Mouse (Mus musculus) cortical plate, adult 2 months (tissue): ENCODE data around the gene Ldlrad3. TPM values are rescaled to one million over a fixed set of nuclear protein-coding genes. Genes with fewer than 3 reads are reported as not detected.
A peak's percentile ranks its signal among the peaks of the same experiment; 100 is the strongest.

Source experiments
- H3K27ac ChIP-seq: fragments of 200-500 bp; 2 replicates; pipeline ENCODE4 v1.5.1; 2012; ENCODE audit warnings: low read length, control low read depth, inconsistent platforms; ENCODE audit not compliant: insufficient read depth
- H3K4me1 ChIP-seq: fragments of 200-500 bp; 2 replicates; pipeline ENCODE4 v1.6.1; 2011; ENCODE audit warnings: low read length; ENCODE audit not compliant: control insufficient read depth, insufficient read depth
- H3K4me3 ChIP-seq: fragments of 200-500 bp; 2 replicates; pipeline ENCODE4 v1.5.1; 2011; ENCODE audit warnings: mild to moderate bottlenecking, low read length, control low read depth; ENCODE audit not compliant: insufficient read depth
- CTCF ChIP-seq: fragments of 200-500 bp; IDR thresholded peaks from 2 replicates; pipeline ENCODE4 v1.5.1; 2011; ENCODE audit warnings: mild to moderate bottlenecking, control low read depth, low read length; ENCODE audit not compliant: insufficient read depth; ENCODE audit errors: extremely low read depth
- POLR2A ChIP-seq: fragments of 200-500 bp; IDR thresholded peaks from 2 replicates; pipeline ENCODE4 v1.6.1; 2011; ENCODE audit warnings: mild to moderate bottlenecking, low read length, control low read depth; ENCODE audit not compliant: insufficient read depth; ENCODE audit errors: extremely low read depth
- polyA plus RNA-seq: library from polyadenylated mRNA; depleted of rRNA; stranded (reverse); fragments of >200 nt; gene quantifications from 2 replicates; pipeline ENCODE4 v1.2.3, GENCODE M21; 2012

The Ldlrad3 gene
- polyA plus RNA-seq, 1 experiment, result 8.7 TPM

DNA sequence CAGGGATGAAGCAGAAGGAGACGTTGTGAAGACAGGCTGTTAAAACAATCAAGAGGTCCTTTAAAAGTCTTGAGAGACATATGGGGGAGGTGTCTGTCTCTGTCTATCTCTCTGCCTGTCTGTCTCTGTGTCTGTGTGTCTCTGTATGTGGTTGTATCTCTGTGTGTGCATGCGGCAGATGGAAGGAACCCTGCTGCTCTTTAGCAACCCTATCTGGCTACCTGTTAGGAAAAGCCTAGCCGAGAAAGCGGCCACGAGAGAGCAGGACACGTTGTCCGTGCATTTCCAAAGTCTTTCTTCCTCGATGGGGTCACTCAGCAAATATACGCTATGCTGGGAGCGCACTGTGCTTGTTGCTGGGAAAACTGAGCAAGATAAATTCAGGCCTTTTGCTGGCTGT is 93.6 kb downstream of the Ldlrad3 start:
- Histone ChIP-seq H3K4me3 (no peak overlapping the region), H3K4me1 (peaks cover 15% of the 10 kb centered on the region), H3K27ac (no peak overlapping the region)
- no peak for TF ChIP-seq POLR2A
- TF ChIP-seq CTCF, result no peak

DNA sequence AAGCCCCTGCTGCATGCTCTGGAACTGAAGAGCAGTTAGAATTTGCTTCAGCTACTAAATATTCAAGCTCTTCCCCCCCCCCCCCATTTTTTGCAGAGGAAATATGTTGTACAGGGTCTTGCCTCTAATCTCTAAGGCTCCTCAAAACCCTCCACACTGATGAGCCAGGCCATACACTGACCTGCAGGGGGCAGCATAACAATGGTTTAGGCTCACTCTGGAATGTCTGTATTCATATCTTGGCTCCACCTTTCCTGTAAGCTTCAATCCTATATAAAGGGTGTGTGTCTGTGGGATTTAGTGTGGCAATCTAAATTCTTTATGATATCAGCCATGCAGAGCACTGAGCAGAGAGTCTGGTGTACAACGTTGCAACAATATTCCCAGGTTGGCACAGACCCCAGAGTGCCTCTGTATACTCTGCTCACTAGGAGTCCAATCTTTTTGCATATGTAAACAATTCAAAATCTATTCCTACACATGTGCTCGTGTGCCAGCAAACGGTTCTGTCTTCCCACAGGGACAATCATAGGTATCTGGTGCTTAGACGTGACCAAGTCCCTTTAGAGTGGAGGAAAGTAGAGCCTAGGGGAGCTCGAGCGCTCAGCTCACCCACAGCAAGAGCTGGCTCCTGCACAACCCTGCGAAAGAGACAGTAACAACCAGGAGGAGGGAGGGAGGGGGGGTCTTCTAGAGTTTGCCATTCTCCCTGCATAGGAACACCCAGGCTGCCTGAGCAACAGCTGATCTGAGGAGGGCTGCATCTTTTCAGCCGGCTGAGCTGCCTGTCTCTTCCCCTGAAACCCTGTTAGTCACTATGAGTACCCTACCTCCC is 94.5 kb downstream of the Ldlrad3 start:
- H3K4me3 ChIP-seq, result no peak overlapping the region
- peaks cover 12% of the 10 kb centered on the region for H3K4me1 ChIP-seq
- H3K27ac ChIP-seq, result no peak overlapping the region
- TF ChIP-seq CTCF (peak; percentile 85), POLR2A (no peak)

DNA sequence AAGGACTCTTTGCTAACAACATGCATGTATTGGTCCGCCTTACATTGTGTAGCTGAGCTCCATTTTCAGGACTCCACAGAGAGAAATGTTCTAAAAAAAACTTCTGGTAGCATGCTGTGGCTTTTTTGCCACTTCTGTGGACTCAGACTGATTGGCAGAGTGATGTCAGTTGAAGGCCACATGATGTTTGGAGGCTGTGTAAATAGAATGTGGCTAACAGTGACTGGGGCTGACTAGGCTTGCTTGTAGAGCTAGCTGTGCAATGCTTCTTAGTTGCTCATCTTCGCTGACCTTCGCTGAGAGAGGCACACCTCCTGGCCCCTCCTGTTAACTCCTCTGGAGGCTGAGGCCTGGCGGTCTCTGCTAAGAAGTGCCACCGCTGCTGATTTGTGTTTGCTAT is 98.4 kb downstream of the Ldlrad3 start:
- TF ChIP-seq POLR2A, result no peak
- H3K27ac ChIP-seq, result no peak overlapping the region

DNA sequence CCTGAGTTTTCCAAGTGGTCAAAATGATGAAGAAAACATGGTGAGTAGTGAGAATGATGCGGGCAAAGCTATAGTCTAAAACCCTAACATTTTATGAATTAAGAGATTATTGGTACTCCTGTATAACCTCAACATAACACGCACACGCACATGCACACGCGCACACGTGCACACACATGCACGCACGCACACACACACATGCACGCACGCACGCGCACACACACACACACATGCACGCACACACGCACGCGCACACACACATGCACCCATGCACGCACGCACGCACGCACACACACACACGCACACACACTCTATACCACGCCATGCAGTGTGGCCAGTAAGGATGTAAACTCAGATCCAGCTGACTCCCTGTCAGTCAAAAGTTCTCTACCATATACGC is 99.6 kb downstream of the Ldlrad3 start:
- Histone ChIP-seq H3K27ac (no peak overlapping the region), H3K4me3 (no peak overlapping the region), H3K4me1 (no peaks in the 10 kb centered on the region)
- TF ChIP-seq POLR2A, result no peak
- TF ChIP-seq CTCF, result no peak

More for the DNA sequence above, 98.4 kb downstream of the Ldlrad3 start:
- H3K4me1 ChIP-seq, result peaks cover 3% of the 10 kb centered on the region; the same call in 1 of the 2 replicates
- no peak overlapping the region for H3K4me3 ChIP-seq

DNA sequence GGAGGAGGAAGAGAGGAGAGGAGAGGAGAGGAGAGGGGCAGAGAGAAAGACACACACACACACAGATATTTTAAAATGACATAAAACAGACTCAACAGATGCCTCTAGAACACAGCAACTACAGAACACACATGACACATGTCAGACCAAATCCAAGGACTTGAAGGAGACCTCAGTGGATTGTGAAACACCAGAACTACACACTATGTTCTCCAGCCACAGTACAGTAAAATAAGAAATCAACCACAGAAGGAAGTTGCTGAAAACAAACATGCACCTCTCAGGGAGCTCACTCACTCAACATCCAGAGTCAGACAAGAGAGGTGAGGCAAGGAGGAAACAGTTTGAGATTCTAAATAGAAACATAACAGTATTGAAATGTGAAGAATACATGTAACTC is 103.4 kb downstream of the Ldlrad3 start:
- H3K4me3 ChIP-seq, result no peak overlapping the region
- H3K27ac ChIP-seq, result no peak overlapping the region
- no peaks in the 10 kb centered on the region for H3K4me1 ChIP-seq
- TF ChIP-seq CTCF, result no peak
- no peak for TF ChIP-seq POLR2A

DNA sequence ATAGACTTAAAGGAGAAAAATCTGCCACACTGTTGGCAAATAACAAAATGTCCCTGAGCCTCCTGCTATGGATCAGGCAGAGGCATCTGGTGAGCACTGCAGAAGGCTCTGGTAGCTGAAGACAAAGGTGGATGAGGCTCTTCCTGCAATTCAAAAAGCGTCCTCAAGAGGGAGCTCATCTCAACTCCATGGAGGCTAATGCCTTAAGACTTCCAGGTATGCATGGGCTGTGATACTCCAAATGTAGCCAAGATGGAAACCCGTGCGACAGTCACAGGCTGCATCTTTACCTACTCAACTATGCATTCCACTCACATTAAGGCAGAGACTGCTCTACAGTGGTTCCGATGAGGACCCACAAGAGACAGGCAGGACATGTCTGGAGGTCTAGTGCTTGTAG is 108.6 kb downstream of the Ldlrad3 start:
- no peaks in the 10 kb centered on the region for H3K4me1 ChIP-seq
- H3K4me3 ChIP-seq, result no peak overlapping the region
- peak; percentile 80 for TF ChIP-seq CTCF
- TF ChIP-seq POLR2A, result no peak
- no peak overlapping the region for H3K27ac ChIP-seq

DNA sequence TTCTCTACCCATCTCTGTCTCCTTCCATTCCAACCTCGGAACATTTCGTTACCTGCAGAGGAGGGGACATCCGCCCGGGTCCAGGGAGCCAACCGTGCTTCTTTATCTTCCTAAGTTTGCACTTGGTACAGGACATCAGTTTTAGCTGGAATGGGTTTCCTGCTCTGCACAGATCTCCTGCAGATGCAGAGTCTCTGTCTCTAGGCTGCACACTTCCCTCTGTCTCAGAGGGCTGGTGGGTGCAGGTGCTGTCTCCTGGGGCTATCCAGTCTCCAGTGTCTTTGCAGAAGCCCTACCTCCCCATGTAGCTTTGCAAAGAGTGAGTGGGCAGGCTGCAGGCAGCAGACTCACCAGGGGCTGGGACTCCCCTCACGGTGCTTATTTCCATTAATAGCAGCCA is 109.9 kb downstream of the Ldlrad3 start:
- Histone ChIP-seq H3K4me3 (no peak overlapping the region), H3K27ac (no peak overlapping the region), H3K4me1 (no peaks in the 10 kb centered on the region)
- TF ChIP-seq CTCF (no peak), POLR2A (no peak)

DNA sequence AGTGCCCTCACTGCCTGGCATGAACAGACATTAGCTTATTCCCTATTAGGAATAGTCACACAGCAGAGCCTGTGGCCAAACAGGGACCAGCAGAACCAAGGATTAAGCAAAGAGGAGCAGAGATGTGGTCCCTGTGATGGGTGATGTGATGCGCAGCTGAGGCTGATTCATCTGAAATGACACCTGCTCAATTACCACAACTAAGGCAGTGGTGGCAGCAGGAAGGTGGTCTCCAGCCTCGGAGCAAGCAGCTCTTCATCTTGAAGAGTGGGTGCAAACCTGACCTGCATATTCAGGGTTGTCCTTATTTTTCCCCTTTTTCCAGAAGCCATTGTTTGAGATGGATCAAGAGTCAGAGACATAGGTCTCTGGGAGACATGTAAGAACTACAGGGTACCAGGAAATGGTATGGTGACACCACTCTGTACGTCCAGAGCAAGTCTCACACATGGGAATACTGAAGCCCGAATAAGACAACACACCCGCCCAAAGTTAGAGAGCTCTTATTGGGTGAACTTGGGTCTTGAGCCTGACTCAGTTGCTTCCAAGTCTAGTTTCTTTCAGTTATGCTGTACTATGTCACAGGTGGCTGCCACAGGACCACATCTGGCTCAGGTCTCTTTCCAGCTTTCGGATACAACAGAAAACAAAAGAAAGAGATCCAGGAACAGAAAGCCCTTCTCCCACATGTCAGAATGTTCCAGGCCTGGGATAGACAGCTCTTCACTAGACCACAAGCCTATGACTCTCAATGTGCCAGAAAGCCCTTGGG is 112.7 kb downstream of the Ldlrad3 start:
- no peak overlapping the region for H3K4me3 ChIP-seq
- no peak overlapping the region for H3K27ac ChIP-seq
- H3K4me1 ChIP-seq, result peaks cover under 1% of the 10 kb centered on the region; the same call in 1 of the 2 replicates
- TF ChIP-seq POLR2A (no peak), CTCF (no peak)

DNA sequence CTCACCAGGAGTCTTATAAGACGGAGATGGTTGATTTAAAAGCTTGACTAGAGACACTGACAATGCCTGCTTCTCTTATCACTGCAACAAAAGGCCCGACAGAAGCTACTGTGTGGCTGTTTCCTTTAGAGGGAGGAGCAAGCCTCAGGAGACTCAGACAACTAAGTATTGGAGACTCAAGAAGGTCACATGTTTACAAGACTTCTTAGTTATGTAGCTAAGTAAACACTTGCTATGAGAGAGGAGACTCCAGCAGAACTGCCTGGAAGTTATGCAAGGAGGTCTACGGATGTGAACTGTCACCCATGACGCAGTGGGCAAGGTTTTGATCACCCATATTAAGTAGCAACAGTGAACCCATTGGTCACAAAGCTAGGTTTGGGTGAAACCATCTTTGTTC is 113.3 kb downstream of the Ldlrad3 start:
- no peak overlapping the region for H3K4me3 ChIP-seq
- H3K4me1 ChIP-seq, result peaks cover 2% of the 10 kb centered on the region; the same call in 1 of the 2 replicates
- H3K27ac ChIP-seq, result no peak overlapping the region
- TF ChIP-seq POLR2A (no peak), CTCF (no peak)
